Mouse (Mus musculus): ENCODE data around the gene Aldh8a1. TPM values are rescaled to one million over a fixed set of nuclear protein-coding genes. Genes with fewer than 3 reads are reported as not detected.
A peak's percentile ranks its signal among the peaks of the same experiment; 100 is the strongest.

Aldh8a1 gene
- polyA plus RNA-seq, 1 experiment from 2014 or later: not detected

- H3K36me3 ChIP-seq (replicated peaks): no peaks in the 10 kb centered on the region
- 86% methylated on average over 4 of the region's 4 CpGs for WGBS
- H3K27me3 ChIP-seq (ENCODE audit: poor library complexity, severe bottlenecking): no peaks in the 10 kb centered on the region
- DNase-seq (ENCODE audit: extremely low spot score, low spot score): no peak
- peaks cover 11% of the 10 kb centered on the region for H3K4me1 ChIP-seq
- no peak overlapping the region for H3K27ac ChIP-seq
- H3K4me3 ChIP-seq: no peak overlapping the region
- no peaks in the 10 kb centered on the region for H3K9me3 ChIP-seq
Measured at GRCm38 (mm10) chr10:21441690-21442089, 64.6 kb downstream of the Aldh8a1 start.

- Histone ChIP-seq H3K36me3 (replicated peaks) (no peaks in the 10 kb centered on the region), H3K27me3 (ENCODE audit: poor library complexity, severe bottlenecking) (no peaks in the 10 kb centered on the region), H3K27ac (peak overlapping the region; percentile 21; the same call in 1 of the 2 replicates), H3K4me1 (peaks cover 11% of the 10 kb centered on the region), H3K9me3 (no peaks in the 10 kb centered on the region), H3K4me3 (no peak overlapping the region)
- DNase-seq (ENCODE audit: extremely low spot score, low spot score): no peak
- WGBS: 65% methylated on average over 8 of the region's 8 CpGs
Measured at GRCm38 (mm10) chr10:21443646-21444324, 66.7 kb downstream of the Aldh8a1 start.

- Histone ChIP-seq H3K4me1 (peaks cover 11% of the 10 kb centered on the region), H3K27me3 (ENCODE audit: poor library complexity, severe bottlenecking) (no peaks in the 10 kb centered on the region), H3K36me3 (replicated peaks) (no peaks in the 10 kb centered on the region), H3K4me3 (no peak overlapping the region), H3K9me3 (no peaks in the 10 kb centered on the region), H3K27ac (no peak overlapping the region)
- no peak for DNase-seq (ENCODE audit: extremely low spot score, low spot score)
- 94% methylated on average over 9 of the region's 9 CpGs for WGBS
Measured at GRCm38 (mm10) chr10:21444410-21444809, 67.3 kb downstream of the Aldh8a1 start.

Other genes with a start within 250 kb of the Aldh8a1 start
- gene Myb, start 216.3 kb upstream of the Aldh8a1 start, polyA plus RNA-seq (2016; fragmentation: Nextera tagmentation; extraction: Ambion mirVana): 4.9 and 5.3 TPM in 2 replicates
- 127 and 138 TPM in 2 replicates for gene Hbs1l, start 81.3 kb upstream of the Aldh8a1 start, polyA plus RNA-seq (2016; fragmentation: Nextera tagmentation; extraction: Ambion mirVana)
- gene 1700020N01Rik, start 215.9 kb downstream of the Aldh8a1 start, polyA plus RNA-seq (2016; fragmentation: Nextera tagmentation; extraction: Ambion mirVana): not detected in 2 replicates